Mouse (Mus musculus) liver (tissue): ENCODE results near the gene Kl.

ENCODE experiments used
- DNase-seq: peaks from one replicate; pipeline ENCODE4 v3.0.0-alpha.2; 2020; ENCODE audit warnings: mixed read lengths

Gene Kl

DNA sequence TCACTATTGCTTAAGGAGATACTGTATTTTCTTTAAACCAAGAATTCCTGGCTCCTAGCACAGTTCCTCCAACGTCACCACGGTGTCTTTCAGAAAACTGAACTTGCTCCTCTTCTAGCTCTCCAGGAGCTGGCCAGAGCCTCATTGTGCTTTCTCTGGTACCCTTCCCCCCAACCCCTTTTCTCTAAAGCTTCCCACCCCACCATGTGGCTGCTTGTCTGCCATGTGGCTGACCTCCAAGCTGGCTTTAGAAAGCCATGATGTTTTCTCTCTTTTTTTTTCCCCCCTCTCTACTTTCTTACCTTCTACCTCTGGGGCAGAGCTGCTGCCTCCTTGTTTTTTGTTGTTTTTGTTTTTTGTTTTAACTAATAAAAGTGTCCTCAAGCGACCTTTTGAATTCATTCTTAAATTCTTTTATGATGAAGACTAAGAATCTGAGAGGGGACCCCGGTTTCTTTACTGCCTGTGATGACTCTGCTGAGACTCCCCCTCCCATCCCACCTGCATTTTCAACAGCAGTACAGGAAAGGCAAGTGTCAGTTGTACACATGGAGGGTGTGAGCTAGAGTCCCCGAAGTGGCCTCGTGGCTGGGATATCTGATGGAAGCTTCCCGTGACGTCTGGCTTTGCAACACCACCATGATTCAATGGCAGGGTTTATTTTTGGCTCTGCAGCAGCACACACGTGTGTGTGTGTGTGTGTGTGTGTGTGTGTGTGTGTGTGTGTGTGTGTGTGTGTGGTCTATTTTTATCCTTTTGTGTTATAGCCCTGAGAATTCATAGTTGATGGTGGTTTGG is 82.5 kb downstream of the Kl start:
- DNase-seq: no peak

DNA sequence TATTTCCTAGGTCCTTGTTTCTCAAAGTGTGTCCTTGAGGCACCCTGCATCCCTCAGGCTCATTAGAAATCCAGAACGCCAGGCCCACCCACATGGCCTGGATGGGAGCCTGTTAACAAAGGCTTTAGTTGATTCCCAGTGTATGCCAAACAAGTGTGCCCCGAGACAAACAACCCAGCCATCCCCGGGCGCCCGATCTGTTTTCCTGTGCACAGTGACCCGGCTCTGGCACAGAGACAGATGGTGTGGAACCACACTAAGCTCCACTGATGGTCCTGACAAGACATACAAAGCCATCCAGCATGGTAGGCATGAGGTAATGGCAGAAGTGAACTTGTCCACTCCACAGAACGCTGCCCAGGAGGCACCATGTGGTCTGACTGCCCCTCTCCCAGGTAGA is 85.5 kb downstream of the Kl start:
- DNase-seq: no peak

DNA sequence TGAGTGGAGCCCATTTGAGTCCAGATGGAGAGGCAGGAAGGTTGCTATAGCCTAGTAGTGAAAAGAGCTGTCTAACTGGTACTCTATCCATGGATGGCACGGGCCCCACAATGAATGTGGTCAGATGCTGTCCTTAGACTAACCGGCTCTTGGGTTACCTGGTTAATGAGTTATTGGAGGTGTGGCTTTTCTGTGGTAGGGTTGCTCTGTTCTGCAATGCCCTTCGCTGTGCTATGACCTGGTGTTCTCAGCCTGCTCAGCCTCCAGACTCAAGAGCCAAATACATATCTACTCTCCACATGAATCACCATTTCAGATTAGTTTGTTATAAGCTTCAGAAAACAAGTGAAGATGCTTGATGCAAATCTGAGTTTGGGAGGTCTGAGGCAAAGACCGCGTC is 90.5 kb downstream of the Kl start:
- no peak for DNase-seq
